Mouse (Mus musculus) spleen, postnatal 36 days (tissue): ENCODE results near the gene Rfx4.

Experiments
- DNase-seq, 2 experiments: peaks; one replicate each; pipeline ENCODE4 v3.0.0; 2022; ENCODE audit warnings: low spot score in 2 of 2, mixed read lengths in 1 of 2

The Rfx4 gene

DNA sequence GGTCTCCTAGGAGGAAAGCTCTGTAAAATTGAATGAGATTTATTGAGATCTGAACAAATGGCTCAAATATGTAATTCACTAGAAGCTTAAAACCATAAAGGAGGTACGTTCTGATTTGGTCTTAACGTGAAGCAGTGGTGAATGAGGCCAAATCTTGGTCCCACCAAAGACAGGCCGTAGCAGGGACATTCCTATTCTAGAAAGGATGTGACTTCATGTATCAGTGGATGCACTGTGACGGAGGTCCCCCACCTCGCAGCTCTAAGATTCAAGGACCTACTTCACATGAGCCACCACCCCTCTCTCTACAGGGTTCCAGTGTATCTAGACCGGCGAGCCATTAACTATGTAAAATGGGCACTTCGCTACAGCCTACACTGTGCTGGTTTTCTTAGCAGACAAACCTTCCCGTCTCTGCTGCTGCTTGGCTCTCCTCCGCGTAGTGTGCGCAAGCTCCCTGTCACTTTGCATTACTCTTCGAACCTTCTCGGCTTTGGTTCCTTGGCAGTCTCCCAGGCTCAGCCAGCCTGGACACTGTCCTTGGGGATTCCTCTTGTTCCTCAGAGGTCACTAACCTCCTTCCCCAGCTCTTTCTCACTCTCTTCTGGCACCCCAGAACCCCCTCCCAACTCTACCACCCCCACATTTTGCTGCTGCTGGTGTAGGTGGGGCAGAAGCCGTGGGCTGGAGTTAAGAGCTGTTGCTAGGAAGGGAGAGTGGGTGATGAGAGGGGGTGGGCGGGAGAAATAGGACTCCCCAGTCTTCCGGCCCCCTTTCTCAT lies 153.3 kb downstream of the Rfx4 start:
- no peak for DNase-seq

DNA sequence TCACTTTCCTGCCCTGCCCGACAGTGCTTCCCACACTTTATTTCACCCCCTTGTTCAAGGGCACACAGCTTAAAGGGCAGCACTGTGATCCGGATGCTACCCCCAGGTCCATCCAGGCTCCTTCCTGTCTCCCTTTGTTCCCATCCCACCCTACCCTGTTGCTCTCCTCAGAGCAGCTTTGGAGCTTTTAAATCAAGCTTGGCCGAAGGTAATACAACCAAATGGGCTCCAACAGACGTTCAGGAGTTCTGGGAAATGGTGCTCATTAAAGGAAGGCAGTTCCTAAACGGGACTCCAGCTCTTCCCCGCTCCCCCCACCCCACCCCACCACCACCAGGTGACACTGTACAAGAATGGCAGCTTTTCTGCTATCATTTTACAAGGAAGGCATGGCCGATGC lies 154.3 kb downstream of the Rfx4 start:
- no peak for DNase-seq

DNA sequence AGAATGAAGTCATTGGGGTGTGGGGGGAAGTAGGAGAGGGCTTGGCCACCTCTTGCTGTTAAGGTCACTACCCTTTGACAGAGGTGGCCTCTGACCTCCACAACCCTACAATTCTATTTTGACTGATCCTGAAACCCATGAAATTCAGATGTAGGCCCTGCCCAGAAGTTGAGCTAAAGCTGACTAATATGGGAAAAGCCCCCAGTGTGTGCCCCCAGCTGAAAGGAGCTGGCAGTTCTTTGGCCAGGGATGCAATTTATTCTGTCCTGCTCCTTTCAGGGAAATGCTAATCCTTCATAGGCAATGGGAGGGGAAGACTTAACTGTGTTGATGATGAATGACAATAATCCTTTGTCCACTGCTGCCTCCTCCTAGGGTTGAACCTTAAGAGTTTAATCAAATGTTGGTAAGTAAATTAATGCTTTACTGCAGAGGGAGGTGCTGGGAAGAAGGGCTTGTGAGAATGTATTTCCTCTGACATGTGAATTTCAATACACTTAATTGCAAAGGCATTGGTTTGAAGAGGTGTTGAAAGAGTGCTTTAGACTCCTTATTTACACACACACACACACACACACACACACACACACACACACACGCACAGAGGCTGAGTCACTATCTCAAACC lies 155.0 kb downstream of the Rfx4 start:
- DNase-seq: no peak

DNA sequence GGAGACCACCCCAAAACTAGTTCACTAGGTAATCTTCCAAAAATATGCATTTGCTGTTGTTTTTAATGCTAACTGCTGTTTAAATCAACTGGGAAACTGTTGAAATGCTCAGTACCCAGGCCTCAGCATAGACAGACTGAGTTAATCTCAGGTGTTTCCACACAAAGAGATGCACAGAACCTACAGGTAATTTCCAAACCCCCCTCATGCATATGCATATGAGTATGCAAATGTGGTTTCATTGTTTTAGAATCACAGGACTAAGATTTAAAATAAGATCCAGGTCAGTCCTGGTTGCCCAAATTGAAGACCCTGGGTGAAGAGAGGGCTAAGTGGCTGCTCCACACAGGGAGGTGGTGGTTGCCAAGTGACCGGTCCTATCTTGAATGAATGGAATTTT lies 157.3 kb downstream of the Rfx4 start:
- DNase-seq: no peak

DNA sequence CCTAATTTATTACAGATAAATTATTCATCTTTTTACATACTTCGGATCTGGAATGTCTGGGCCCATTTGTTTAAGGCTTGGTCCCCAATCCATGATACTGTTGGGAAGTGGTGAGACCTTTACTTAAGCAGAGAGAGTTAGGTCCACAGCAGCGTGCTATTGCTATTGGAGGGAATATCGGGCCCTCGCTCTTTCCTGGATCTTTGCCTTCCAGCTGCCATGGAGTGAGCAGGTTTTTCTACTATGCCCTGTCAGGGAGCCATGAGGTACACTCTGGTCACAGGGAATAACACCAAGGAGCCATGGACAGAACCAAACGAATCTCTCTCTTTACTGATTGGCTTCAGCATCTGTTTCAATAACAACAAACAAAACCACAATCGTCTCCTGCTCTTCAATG lies 159.6 kb downstream of the Rfx4 start:
- DNase-seq: no peak

DNA sequence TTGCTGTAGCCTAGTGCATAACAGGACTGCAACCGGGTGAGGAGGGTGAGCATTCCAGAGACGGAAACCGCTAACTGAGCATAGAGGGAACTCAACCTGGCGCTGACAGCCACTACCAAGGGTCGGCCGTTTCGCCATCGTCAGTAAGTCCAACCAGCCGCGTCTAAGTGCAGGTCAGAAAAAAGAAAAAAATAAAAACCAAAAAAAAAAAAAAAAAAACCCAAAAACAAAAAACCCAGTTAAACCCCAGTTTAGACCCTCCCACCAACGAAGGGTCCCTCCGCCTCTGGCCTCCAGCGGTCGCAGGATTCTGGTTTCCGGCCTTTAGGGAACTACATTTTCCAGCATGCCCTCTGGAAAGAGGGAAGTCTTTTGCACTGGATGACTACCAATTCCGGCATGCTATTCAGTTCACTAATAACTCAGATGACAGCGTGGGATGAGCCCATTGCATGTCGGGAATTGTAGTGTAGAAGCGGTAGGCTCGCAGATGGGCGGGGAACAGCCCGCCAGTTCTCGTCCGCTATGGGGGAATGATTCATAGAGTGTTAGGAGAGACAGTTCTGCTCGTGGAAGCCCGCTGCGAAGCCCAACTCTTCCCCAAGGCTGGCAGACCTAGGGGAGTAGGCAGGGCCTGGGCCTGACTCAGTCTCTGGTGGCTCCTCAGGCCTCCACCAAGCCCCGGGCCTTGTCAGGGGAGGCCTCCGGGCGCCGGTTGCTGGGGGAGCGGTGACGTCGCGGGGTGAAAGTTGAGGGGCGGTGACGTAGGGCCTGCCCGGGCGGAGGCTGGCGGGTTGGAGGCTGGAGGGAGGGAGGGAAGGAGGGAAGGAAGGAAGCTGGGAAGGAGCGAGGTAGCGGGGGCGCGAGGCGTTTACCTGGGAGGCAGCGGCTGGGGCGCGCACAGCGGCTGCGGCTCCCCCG lies 161.2 kb downstream of the Rfx4 start, which contains the start of gene Ric8b:
Gene Ric8b (plus strand): TSS at position 807 of the 921 bp plus-strand sequence.
- DNase-seq: peak; percentile 91 to 93

DNA sequence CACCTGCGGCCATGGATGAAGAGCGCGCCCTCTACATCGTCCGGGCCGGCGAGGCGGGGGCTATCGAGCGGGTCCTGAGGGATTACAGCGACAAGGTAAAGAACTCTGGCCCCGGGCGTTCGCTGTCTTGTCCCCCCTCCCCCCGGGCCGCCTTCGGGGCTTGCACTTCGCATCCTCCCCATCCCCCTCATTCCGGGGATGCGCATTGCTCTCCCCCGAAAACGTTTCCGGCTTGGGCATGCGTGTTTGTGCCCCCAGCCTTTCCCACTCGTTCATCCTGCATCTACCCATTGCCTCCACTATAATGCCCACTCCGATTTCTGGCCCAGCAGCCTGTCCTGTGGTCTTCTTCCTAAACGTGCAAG lies 161.9 kb downstream of the Rfx4 start:
- no peak for DNase-seq

DNA sequence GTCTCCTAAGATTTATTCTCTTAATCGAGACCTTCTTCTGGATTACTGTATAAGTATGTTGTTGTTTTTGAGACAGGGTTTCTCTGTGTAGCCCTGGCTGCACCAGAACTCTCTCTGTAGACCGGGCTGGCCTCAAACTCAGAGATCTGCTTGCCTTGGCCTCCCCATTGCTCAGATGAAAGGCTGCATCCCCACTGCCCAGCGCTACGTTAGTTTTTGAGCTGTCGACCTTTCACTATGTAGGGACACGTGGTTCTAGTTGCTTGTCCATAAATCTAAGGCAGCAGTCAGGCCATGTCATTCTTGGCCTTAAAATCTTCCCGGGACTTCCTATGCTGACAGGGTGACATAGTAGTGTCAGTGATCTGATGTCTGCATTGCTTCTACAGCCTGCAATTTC lies 170.5 kb downstream of the Rfx4 start:
- no peak for DNase-seq

DNA sequence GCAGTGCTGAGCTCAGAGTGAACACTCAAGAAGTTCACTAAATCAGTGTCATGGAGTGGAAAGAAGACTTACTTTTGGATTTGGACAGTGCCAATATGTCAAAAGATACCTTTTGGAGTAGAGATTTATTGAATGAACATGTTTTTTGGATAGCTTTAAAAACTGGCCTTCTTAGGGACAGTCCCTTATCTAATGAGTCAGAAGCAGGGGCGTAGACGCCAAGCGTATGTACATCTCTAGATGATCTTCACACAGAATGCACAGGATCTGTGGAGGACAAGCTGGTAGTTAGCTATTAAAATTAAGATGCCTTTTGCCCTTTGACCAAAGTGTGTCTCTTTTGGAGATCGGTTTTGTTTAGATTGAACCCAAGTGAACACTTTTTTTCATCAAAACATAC lies 171.0 kb downstream of the Rfx4 start:
- no peak for DNase-seq

DNA sequence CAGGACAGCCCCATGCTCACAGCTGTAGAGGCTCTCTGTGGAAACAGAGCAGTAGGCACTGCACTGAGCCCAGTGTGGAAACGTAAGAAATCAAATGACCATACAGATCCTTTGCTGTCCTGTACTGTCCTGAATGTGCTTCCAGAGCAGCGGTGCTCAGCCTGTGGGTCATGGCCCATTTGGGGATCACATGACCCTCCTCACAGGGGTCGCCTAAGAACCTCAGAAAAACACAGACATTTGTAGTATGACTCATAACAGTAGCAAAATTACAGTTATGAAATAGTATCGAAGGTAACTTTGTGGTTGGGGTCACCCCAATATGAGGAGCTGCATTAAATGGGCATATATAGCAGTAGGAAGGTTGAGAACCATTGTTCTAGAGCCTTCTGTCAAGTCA lies 172.6 kb downstream of the Rfx4 start:
- DNase-seq: no peak

DNA sequence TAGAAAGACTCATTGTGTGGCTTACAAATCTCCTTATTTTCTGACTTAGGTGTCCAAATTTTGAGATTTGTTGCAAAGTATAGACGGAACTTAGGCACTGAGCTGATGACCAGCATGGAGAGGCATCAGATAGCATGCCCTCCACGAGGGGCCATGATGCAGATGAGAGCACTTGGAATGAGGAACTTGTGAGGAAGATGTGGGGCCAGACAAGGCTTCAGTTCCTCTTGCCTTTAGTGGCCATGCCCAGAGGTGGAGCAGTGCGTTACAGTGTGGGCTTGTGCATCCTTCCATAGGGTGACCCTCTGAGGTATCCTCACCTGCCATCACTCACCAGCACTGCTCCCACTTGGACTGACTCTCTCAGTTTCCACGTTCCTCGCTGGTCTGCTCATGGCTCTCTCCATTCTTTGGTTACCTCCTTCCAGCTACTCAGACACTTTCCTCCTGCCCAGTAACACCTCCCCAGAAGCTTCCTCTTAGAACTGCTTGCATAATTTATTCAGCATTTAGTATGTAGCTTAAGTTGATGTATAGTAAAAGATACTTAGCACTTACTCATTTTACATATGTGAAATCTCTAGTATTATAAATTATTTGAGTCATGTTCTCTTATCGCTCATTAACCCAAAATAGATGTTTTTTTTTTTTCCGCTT lies 179.8 kb downstream of the Rfx4 start:
- peak; percentile 64 to 67 for DNase-seq

DNA sequence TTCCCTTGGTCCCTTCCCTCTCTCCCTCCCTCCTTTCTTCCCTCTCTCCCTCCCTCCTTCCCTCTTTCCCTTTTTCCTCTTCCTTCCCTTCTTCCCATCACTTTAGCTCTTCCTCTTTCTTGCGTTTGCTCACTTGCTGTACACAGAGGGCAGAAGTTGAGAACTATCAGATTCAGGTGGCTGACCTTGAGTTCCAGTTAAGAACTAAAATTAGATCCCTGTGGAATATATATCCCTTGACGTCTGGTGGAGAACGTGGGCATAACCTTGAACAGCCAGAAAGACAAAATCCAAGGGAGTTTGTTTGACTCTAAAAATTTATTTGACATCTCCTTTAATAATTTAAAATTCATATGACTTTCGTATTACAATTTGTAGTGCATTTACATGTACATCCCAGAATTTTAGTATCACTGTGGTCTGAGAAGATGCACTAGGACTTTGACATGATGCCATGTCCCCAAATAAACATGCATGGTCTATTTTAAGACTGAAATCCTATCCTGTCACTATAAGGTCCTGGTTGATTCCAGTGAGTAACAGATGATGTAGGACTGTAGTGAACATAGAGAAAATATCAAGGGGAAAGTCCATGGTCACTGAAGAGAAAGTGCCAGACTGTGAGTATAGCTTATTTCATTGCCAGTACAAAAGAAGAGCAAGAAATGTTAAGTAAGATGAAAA lies 181.1 kb downstream of the Rfx4 start:
- no peak for DNase-seq

DNA sequence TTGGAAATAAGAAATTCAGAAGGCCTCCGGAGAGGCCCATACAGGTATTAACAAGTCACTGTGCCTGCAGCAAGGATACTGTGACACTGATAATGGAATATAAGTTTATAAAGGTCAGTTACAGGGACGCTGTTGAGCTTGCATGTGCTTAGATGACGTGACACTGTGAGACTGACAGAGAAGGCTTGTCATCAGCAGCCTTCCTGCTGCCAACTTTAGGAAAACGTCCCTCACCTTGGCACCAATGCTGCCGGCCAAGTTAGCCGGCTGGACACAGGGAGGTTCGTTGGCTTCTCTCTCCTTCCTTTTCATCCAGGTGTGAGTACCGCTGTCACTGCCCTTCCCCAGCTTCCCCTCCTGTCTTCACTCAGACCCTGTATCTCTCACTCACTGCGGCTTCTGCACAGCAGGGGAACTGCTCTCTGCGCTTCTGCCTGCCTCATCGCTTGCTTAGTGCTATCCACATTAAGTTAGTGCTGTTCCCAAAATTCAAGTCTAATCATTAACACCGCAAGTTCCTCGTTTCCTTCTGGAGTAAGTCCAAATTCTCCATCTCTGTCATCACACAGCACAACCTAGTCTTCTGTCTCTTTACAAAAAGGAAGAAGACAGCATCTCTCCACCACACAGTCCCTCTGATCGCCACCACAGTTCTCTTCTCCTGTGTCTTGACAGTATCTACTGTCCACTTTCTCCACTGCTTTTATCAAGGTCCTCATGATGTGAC lies 182.4 kb downstream of the Rfx4 start:
- no peak for DNase-seq

DNA sequence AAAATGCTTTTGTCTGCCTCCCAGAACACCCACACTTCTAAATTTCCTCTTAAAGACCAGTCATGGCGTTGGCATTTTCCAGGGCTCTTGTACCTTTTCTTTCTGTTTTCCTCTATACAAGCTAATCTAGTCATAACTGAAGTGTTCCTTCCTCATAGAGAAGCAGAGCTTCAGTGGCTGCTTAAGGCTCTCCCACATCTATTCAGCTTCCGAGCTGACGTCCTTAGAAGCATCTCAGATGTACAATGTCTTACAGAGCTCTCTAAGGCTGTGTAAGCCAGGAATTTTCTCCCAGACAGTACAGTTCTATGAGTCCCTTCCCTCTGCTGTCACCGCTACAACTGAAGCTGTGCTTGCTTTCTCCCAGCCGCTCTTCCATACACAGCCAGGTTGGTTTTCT lies 183.0 kb downstream of the Rfx4 start:
- no peak for DNase-seq

DNA sequence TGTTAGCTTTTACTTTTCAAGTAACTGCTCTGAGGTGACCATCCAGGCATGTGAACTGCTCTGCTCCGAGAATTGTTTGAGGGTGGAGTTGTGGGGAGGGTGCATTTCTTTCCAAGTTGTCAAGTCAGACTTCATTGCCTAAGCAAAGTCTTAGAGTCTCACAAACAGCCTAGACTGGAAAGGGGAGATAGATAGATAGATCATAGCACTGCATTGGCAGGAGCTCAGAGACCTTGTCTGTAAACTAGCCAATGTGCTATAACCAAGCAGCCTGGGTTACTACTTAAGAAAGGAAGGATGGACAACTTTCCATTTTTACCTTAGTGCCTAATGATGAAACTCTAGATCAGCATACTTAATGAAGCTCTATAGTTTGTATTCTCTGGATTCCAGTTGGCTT lies 184.5 kb downstream of the Rfx4 start:
- DNase-seq: no peak

DNA sequence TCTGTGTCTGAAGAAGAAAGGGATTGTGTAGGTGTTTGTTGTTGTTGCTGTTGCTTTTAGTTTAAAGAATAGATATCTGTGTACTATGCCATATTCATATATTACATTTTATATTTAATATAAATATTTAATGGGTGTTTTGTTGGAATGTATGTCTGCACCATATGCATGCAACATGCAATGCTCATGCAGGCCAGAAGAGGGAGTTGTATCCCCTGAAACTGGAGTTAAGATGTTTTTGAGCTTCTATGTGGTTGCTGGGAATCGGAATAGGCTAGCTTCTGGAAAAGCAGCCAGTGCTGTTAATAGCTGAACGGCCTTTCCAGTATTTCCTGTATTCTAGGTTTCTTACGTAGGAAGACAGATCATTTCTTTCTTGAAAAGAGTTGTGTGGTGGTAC lies 189.8 kb downstream of the Rfx4 start:
- DNase-seq: no peak

DNA sequence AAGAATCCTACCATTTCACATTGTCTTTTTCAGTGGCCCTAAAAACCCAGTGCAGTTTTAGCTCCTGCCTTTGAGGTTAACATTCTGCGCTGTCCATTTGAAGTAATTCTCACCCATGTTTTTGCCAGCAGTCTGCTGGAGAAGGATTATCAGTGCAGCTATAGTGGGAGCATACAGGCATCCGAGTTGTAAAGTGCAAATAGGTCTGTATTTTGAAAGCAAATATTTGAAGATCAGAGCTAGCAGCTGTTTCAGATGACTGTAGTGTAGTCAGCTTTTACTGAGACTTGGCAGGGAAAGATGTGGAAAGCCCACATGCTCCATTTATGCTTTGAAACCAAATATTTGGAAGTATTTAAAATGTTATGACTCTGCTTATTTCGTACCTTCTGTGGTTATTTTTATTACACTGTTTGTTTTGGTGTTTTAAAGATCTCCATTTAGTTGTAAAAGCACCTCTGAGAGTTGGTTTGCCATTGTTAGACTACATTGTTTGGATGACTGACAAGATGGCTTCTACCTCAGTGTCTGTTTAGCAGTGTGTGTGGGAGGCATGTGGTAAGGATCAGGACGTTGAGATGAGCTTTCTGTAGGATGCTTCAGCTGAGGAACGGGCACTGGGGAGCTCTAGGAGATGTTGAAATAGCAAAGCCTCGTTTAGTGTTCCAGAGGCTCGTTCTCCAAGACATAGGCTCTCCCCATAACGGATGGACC lies 193.3 kb downstream of the Rfx4 start:
- no peak for DNase-seq

DNA sequence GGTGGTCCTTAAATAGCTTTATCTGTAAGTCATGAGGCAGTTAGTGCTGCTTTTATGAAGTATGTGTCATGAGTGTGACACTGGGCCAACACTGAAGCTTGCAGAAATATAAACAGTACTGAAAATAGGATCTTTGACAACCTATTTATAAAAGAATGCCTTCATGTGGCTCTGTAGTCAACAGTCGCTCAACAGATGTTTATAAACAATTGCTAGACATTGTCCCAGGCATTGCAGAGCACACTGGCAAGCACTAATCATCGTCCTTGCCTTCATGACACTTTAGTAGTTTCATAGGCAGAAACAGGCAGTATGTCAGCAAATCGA lies 193.8 kb downstream of the Rfx4 start:
- DNase-seq: no peak

DNA sequence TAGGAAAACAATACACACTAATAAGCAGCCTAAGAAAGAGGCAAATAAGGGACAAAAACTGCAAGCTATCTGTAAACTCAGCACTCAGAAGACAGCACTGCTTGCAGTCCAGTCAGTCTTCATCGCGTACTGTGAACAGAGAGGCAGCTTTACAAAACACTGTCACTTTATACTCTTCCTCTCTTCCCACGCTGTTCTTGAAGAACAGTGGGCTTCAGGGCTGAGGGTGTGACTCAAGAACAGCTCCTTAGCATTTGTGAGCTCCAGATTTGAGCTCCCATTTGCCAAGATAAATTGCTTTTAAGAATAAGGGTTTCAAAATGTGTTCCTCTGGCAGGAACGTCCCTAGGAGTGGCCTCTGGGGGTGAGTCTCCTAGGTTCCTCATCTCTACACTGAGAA lies 194.5 kb downstream of the Rfx4 start:
- DNase-seq: no peak

DNA sequence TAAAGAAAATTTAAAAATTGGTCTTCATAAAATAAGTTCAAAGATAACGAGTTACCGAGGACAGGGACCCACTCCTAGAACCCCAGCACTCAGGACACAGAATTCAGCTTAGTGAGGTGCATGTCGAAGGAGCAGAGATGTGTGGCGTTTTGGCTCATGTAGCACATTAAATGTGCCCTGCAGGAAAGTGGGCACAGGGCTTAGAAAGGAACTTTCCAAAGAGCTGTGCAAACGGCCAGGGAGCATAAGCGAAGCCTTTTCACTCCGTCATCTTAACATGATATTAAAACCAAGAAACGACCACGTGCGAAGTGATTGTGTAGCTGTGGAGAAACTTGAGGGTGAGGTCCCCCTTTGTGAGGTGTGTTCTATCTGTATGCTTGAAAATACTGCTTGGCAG lies 198.4 kb downstream of the Rfx4 start:
- DNase-seq: no peak
